Mouse (Mus musculus) skeletal muscle tissue, adult 2 months (tissue): ENCODE results near the gene Cbln3.

Experiments used
- DNase-seq: peaks from one replicate; pipeline ENCODE4 v3.0.0-alpha.2; 2012; ENCODE audit warnings: low read depth, low spot score

The Cbln3 gene

DNA sequence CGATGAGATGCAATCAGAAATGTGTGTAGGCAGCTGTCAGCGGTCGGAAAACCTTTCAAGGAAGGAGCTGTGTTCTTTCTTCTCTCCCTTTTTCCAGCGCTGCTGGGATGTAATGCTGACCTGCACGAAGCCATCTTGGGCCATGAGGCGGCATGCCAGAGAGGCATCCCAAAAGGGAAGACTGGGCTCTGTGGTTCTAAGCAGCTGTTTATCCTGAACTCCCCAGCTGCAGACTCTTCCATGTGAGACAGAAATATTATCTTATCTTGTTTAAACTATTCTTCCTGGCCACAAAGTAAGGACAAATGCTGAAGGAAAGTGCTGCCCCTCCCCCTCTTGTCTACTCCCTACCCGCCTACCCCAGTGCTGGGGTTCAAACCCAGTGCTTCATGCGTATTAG lies 3.2 kb downstream of the Cbln3 start:
- no peak for DNase-seq

DNA sequence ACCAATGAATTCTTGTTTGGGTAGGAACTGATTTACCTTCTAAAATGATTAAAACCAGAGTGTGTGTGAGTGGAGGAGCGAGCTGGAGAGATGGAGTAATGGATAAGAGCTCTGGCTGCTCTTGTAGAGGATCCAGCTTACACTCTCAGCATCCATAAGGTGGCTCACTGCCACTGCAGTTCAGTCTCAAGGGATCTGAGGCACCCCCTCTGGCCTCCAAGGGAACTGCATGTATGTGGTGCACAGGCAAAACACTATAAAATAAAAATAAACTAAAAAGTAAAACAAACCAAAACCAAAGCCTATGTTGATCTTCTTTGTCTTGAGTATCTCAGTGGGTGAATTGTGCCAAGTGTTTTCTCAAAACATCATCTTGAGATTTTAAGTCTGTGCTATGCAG lies 4.6 kb downstream of the Cbln3 start:
- no peak for DNase-seq

DNA sequence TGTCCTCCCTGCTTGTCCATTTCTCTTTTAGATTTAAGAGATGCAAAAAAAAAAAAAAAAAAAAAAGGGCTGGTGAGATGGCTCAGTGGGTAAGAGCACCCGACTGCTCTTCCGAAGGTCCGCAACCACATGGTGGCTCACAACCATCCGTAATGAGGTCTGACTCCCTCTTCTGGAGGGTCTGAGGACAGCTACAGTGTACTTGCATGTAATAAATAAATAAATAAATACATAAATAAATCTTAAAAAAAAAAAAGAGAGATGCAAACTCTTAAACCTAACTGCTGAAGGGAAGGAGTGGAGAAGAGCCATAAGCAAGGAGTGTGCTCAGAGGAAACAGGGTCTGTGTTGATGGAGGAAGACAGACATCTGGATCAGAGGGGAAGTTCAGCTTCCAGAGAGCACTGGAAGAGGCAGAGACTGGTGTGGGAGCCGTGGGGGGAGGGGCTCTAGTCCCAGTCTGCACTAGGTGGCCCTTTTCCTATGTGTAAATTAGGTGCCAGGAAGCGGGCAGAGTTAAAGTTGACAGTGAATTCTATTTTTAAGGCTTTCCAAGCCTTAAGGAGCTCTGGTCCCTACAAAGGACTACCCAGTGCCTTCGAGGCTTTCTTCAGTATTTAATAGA lies 5.8 kb downstream of the Cbln3 start:
- DNase-seq, result no peak

DNA sequence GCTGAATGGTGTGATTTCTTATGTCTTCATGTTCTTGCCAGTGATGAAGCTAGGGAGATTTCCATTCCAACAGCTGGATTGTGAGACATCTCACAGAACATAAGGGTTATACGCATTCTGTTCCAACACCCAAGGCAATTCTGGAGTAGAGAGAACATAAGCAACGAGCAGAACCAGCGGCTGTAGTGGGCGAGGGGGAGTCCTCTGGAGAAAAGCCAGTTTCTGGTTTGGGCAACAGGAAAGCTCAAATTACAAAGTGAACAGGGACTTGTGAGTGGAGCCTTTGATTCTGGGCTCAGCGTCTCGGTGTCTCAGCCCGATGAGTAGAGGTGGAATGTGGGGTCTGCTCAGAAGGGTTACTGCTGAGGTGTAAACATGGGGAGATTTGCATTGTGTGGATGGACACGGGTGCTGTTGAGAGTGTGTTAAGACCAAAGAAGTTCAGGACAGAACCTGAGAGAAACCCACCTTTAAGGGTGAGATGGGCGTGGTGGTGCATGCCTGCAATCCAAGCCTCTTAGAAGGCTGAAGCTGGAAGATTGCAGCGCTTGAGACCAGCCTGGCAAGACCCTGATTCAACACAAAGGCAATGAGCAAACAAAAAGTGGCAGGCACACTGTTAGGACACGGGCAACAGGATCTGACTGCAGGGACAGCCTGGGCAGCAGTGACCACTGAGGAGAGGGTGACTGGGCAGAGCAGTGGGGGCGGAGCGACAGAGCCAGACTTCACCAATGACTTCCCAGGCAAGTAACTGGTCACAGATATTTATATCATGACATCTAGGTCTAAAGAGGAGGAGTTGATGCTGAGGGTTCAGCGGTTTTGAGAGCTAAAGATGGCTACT lies 6.5 kb downstream of the Cbln3 start:
- DNase-seq, result no peak

DNA sequence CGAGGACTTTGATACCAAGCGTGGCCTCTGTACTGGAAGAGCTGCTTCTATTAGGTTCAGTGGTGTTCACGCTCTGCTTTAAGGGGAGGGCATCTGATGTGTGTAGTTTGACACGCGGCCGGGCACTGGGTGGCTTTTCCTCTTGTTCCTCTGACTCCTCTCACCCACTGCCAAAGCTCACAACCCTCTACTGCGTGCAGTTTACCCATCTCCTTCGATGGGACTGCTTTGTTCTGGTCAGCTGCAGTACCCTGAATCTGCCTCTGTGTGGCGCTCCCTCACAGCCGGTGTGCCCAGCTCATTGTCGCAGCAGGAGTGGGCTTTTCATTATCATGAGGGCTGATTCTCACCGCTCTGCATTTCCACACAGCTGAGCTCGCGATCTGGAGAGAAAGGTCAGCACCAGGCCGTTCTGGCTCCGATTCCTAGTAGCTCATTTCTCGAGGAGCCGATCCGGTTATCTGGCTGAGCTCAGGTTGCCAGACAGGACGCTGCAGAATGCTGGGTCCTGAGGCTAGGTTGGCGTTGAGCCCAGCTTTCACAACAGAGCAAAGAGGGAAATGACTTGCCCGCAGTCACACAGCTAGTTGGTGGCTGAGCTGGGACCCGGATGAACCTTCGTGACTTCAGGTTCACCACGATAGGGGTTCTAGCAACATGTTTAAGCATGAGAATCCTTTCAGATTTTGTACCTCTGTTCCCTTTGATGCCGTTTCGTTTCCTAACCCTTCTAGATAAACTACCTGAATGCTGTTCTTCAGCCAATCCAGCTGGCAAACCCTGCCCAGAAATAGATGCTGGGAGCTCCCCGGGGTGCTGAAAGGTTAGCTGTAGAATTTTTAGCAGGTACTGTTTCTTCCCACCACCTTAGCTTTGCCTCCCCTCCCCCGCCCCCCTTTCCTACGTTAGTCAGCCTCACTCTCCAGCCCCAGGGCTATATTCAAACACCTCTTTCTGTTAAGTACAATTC lies 10.2 kb downstream of the Cbln3 start:
- no peak for DNase-seq

DNA sequence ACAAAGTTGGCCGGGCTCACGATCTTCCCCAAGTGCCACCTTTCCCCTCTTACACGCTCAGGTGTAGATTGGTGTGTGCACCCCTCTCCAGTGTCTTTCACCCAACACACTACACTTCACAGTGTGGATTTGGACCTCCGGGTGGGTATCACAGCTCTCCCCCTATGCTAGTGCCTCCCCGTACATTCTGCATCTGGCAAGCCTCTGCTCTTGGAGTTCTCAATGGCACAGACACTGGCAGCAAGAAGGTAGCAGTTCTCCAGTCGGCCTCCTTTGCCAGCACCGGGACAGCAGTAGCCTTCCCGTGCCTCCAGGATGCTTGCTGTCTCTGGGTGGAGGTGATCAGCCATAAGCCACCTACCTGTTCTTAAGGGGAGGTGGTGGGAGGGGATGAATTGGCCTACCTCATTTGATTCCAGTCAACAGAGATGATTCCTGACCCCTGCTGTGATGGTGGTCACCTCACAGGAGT lies 10.9 kb downstream of the Cbln3 start:
- DNase-seq, result no peak

DNA sequence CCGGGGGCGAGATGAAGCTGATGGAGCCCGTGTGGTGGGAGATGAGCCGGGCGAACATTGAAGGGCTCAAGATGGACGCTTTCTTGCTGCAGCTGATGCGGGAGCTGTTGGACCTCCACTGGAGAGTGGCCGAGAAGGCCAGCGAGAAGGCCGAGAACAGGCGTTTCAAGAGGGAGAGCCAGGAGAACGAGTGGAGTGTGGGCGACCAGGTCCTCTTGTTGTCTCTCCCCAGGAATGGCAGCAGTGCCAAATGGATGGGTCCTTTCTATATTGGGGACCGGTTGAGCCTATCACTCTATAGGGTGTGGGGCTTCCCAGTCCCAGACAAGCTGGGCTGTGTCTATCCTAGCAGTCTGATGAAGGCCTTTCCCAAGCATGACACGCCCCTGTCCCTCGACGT lies 11.6 kb downstream of the Cbln3 start:
- no peak for DNase-seq

DNA sequence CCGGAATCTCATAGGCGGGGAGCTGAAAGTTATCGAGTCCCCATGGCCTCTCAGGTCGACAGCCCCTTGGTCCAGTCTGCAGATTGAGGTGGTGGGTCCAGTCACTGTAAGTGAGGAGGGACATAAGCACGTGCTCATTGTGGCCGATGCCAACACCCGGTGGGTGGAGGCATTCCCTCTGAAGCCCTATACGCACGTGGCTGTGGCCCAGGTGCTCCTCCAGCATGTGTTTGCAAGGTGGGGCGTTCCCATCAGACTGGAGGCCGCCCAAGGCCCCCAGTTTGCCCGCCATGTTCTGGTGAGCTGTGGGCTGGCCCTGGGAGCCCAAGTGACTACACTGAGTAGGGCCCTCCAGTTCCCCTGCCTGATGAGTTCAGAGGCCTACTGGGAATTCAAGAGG lies 12.2 kb downstream of the Cbln3 start:
- no peak for DNase-seq

DNA sequence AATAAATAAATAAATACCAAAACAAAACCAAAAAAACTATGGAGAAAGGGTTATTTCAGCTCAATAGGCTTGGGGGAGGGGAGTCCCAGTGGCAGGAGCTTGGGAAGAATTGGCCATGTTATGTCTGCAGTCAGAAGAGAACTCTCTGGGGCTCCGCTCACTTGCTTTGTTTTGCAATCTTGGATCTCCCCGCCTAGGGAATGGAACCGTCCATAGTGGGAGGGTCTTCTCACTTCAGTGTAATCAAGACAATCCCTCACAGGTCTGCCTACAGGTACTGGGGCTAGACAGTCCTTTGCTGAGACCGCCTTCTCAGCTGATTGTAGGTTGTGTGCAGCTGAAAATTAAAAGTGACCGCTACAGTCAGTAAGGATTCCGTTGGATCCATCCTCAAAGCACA lies 14.7 kb downstream of the Cbln3 start:
- DNase-seq, result no peak

DNA sequence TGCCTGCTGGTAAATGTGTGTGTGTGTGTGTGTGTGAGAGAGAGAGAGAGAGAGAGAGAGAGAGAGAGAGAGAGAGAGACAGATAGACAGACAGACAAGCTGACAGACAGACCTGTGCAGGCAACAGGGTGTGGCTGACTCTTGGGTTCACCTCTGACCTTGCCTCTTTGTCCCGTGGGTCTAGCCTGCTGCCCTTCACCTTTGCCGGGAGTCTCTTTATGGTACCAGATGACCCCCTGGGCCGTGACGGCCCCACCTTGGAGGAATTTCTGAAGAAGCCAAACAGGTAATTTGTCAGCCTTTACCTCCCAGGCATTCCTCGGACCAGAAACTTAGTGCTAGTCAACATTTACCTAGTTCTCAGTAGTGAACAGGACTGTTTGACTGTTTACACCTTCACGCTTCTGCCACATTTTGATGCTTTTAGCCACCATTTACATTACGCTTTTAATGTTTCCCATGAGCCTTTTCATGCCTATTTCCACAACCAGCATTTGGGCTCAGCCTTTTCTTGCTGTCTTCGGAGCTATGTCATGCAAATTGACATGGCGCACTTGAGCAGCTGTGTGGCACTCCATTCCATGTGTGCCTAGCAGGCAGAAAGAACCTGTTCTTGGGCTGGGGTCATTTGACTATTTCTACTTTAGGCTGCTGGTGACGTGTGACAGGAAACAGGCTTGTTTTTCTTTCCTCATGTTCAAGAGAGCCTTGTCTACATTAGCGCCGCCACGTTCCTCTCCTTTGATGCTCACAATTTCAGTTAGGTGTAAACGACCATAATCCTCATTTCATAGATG lies 15.8 kb downstream of the Cbln3 start:
- DNase-seq, result no peak

DNA sequence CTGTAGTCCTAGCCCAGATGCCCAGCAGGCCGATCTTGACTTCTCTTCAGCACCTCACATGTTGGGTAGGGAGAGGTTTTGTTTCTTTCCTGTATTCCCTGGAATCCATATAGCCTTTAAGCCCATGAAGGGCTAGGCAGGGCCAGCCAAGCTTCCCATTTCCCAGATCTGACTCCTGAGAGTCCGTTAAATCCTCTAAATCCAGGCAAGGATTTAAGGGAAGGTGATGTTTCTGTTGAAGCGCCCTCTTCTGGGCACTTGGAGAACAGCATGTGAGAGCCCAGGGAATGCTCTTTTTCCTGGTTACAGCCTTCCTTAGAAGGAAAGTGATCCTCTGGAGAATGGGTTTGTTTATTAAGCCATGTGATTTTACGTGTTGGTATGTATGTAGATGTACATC lies 17.2 kb downstream of the Cbln3 start:
- no peak for DNase-seq

DNA sequence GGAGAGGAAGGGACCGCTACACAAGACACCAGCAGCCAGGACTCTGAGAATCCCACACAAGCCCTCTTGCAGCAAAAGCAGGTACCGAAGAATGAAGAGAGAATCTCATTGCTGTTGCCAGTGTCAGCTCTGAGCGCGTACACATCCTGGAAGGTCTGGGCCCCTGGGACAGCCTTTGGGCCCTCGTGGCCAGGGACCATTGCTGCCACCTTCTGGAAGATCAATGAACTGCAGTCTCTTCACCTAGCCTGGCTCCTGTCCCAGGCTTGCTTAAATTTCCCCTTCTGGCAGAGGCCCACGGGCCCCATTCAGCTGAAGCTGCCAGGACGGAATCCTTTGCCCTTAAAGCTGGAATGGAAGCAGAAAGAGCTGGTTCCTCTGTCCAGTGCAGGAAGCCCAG lies 20.4 kb downstream of the Cbln3 start:
- DNase-seq, result peak; percentile 76

DNA sequence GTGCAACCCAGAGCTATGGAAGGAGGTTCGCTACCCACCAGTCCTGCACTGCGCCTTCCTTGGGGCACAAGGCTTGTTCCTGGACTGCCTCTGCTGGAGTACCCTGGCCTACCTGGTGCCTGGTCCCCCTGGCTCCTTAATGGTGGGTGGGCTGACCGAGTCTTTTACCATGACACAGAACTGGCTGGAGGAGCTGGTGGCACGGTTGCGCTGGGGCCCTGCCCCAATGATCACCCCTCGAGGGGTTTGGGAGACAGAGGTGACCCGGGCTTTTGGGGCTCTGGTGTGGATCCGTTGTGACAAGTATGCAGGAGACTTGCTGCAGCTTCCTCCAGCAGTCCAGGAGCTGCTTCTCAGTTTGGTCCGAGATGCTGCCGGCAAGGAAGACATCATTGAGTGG lies 21.2 kb downstream of the Cbln3 start:
- DNase-seq, result no peak

DNA sequence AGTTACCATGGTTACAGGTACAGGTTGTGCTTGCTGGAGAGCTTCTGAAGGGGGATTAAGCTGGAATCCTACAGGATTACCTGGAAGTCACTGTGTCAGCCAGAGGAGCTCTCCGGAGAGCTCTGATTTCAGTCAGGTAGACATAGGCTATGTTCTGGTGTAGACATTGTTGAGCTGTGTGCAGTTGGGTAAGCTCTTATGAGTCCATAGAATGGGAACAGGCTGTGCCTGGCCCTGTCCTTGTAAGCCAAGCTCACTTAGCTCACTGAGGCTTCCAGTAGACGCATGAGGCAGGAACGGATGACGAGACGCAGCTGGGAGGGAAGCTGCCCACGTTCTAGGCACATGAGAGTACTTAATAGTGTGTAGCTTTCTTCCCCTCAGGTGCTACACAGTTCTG lies 22.0 kb downstream of the Cbln3 start:
- DNase-seq, result no peak

DNA sequence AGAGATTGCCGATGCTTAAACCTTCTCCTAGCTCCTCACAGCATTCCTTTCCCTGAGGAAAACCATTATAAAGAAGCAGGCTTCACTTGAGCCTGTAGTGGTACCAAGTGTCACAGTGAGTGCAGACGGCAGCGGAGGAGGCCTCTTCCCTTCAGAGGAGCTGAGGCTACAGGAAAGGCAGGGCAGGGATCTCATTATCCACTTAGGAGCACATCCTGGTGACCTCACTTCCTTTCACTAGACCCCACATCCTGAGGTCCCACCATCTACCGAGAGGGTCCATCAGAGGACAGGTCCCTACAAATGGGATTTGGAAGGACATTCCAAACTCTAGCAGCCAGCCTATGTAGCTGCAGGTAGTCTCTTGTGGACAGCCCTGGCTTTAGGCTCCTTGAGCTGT lies 26.6 kb downstream of the Cbln3 start:
- no peak for DNase-seq

DNA sequence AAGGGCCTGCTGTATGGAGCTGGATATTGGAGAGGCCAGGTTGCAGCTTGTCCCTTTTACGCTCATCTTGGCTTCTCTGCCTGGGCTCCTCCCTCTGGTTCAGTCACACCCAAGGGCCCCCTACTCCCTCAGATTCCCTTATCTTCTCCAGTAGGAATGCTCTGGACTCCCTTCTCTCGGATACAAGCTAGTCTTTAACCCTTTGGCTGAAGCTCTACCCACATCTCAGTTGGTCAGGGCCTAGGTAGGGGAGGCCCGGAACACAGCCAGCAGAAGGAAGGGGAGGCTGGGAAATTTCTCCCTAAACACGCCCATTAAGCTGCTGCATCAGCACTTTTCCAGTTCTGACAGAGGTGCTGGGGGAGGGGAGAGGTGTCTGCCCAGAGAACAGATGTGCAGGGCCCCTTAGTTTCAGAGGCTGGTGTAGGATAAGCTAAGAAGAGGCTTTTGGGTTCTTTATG lies 29.1 kb downstream of the Cbln3 start:
- no peak for DNase-seq

DNA sequence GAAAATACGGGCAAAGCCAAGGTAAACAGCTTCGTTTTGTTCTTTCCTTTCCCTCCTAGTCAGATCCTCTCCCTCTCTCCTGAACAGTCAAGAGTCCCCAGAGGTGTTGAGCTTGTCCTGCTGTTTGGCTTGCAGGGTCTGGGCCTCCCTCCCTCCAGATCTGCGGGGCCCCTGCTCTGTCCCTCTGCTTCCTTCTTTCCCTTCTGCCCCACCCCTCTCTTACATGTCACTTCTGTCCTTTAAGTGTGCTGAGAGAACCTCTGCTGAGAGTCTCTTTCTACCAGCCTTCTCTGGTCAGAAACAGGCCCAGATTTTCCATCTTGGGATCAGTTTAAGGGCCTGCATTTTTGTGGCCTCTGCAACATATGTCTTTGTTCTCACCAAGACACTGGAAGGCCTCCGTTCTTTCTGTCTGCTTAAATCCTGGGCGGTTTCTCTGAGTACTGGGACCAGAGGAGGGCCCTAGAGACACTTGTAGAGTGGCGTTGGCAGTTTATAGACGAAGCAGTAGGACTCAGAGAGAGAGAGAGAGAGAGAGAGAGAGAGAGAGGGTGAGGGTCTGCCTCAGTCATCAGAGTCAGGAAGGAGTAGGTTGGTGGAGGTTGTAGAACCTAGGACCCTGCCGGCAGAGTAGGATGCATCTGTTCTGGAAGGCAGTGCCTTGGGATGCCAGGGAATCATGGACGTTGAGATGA lies 29.6 kb downstream of the Cbln3 start:
- DNase-seq, result no peak

DNA sequence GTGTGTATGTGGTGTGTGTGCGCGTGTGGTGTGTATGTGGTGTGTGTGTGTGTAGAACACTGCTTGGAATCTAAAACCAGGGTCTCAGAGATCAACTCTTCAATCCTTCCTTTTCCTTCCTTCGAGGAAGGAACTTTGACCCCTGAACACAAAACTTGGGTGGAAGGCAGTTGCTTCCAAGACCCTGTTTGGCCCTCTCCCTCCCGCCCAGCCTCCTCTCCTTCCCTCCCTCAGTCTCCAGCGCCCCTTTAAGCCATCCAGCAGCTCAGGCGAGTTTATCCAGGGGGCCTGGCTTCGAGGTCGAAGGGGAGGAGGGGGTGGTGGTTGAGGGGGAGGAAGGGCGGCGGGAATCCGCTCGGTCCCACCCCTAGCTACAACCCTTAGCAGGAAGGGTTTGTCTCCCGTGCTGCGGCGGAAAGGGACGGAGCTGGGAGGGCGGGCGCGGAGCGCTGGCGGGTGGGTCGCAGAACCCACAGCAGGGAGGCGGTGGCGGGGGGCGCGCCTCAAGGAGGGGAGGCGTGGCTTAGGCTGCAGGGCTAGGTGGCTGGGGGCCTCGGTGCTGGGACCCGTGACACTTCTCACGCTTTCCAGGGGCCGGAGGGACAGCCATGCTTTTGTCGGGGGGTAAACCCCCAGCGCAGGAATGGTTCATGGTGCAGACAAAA lies 30.4 kb downstream of the Cbln3 start, which contains the start of gene Nynrin:
Gene Nynrin (plus strand): TSS at position 390 of the 665 bp plus-strand sequence.
- peak; percentile 42 for DNase-seq

DNA sequence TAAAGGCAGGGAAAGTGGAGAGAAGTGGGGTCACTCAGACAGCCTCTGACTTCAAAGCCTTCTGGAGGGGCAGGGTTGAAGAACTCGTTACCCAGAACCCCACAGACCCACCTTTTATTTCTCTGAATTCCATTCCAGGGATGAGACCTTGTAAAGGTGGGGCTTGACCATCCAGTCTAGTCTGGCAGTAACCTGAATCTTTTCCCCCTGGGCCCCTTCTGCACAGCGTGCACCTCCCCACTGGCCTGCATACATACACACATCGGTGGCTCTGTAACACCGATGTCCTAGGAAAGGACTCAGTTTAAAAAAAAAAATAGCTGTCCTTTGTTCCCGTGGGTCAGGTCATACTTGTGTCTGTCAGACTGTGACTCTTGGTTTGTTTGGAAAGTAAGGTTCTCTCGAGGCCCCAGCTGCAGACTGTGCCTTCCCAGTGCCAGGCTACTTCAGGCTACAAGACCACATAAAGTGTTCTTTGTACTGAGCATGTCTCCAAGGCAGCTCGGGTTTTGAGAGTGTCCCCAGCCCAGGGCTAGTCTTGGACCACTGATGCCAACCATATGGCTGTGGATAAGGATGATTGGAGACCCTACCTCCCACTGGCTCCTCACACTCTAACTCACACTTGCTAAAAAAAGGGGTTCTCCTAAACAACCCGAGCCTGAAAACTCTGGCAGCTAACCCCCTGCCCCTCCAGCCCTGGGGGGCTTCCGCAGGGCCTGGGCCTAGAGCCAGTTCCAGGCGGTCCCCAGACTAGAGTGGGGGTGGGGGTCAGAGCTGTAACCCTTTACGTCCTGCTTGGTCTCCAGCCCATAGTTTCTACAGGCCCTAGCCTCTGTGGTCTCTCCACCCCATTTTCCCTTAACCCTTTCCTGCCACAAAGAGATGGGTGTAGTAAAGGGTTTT lies 31.3 kb downstream of the Cbln3 start:
- no peak for DNase-seq
